Comparison of ENCODE assay signal across 8 mouse cellular contexts in the genomic region with DNA sequence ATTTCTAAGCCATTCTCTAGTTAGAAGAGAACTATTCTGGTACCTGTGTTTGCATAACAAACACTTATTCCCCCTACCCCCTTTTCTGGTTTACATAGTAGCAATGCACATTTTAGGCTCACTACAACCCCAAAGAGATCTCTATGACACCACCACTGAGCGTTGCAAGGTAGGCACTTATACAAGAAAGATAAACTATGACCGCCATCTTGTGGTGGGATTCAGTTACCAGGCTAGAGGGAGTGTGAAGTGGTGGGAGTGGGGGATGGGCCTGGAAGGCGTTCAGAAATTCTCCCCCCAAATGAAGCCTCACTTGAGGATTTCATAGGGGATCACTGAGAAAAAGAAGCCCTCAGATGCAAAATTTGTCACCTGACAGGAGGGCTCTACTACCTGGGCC.
DNase-seq lines count a peak whose midpoint lies in the region; ATAC-seq lines count a peak whose summit lies in the region.

No protein-coding gene starts in this region.

- WGBS in neural tube, embryonic 15.5 days = 23% methylated on average over 3 of the region's 3 CpGs
- WGBS in midbrain, embryonic 14.5 days = 26% methylated on average over 3 of the region's 3 CpGs

- no peaks in the 10 kb centered on the region for H3K4me1 ChIP-seq in neural tube, embryonic 15.5 days
- no peaks in the 10 kb centered on the region for H3K4me1 ChIP-seq in midbrain, embryonic 14.5 days (ENCODE audit: control insufficient read depth, insufficient read depth, low read length)

- no peak overlapping the region for H3K9ac ChIP-seq in neural tube, embryonic 15.5 days (replicated peaks)
- H3K9ac ChIP-seq in midbrain, embryonic 14.5 days (replicated peaks; ENCODE audit: low read length) = no peak overlapping the region

- H3K27ac ChIP-seq in neural tube, embryonic 15.5 days (replicated peaks) = no peak overlapping the region
- no peak overlapping the region for H3K27ac ChIP-seq in midbrain, embryonic 14.5 days (replicated peaks; ENCODE audit: low read depth, low read length)

- no peaks in the 10 kb centered on the region for H3K36me3 ChIP-seq in neural tube, embryonic 15.5 days
- no peaks in the 10 kb centered on the region for H3K36me3 ChIP-seq in midbrain, embryonic 14.5 days (ENCODE audit: control insufficient read depth, insufficient read depth, low read length)

- peak; percentile 31 to 42 for DNase-seq in cerebellum, postnatal 14 days
- DNase-seq in cerebellum, adult 11-12 months = no peak
- peak; percentile 24 for DNase-seq in neural tube, embryonic 10.5 days (ENCODE audit: extremely low spot score, low spot score)
- DNase-seq in hindlimb bud, embryonic 11.5 days (ENCODE audit: extremely low spot score, low read depth, low spot score) = peak; percentile 10
- DNase-seq in midbrain, embryonic 14.5 days = peak; percentile 69
- no peak for DNase-seq in urinary bladder, postnatal 14 days (ENCODE audit: low spot score)

- no peaks in the 10 kb centered on the region for H3K27me3 ChIP-seq in neural tube, embryonic 15.5 days (replicated peaks)
- no peaks in the 10 kb centered on the region for H3K27me3 ChIP-seq in midbrain, embryonic 14.5 days (ENCODE audit: control insufficient read depth, insufficient read depth, low read length)

- no peak for ATAC-seq in neural tube, embryonic 15.5 days (ENCODE audit: low FRiP score)
- peak; percentile 67; the same call in 1 of the 2 replicates for ATAC-seq in midbrain, embryonic 14.5 days (ENCODE audit: low FRiP score, low TSS enrichment)
- no peak for ATAC-seq in megakaryocyte, adult 5-6 weeks (ENCODE audit: poor library complexity, severe bottlenecking)

- H3K9me3 ChIP-seq in neural tube, embryonic 15.5 days (replicated peaks) = no peaks in the 10 kb centered on the region
- no peaks in the 10 kb centered on the region for H3K9me3 ChIP-seq in midbrain, embryonic 14.5 days (ENCODE audit: control insufficient read depth, low read length)

- H3K4me3 ChIP-seq in neural tube, embryonic 15.5 days (replicated peaks) = no peak overlapping the region
- H3K4me3 ChIP-seq in midbrain, embryonic 14.5 days (replicated peaks; ENCODE audit: low read depth, low read length) = no peak overlapping the region

- H3K4me2 ChIP-seq in neural tube, embryonic 15.5 days = no peak overlapping the region
- no peak overlapping the region for H3K4me2 ChIP-seq in midbrain, embryonic 14.5 days (ENCODE audit: low read length)

Comparison
In these comparisons a context has a peak if more than half of its experiments do, and no peak if none do; other contexts are left out.
1. DNase-seq: peak in cerebellum, postnatal 14 days (2 of 2), neural tube, embryonic 10.5 days (single experiment), hindlimb bud, embryonic 11.5 days (single experiment) and midbrain, embryonic 14.5 days (single experiment); none in cerebellum, adult 11-12 months (single experiment) and urinary bladder, postnatal 14 days (single experiment).